Mouse (Mus musculus) small intestine, adult 2 months (tissue): Measurements from ENCODE around the gene Rab34. TPM values are rescaled to one million over a fixed set of nuclear protein-coding genes. Genes with fewer than 3 reads are reported as not detected.

Experiments
- H3K27ac ChIP-seq: fragments of 200-500 bp; 2 replicates; pipeline ENCODE4 v1.5.1; 2012; ENCODE audit warnings: low read depth, low read length, control low read depth, inconsistent platforms; ENCODE audit not compliant: insufficient read depth
- H3K27me3 ChIP-seq: fragments of 200-500 bp; 2 replicates; pipeline ENCODE4 v1.6.1; 2012; ENCODE audit warnings: mild to moderate bottlenecking, moderate library complexity, low read length, inconsistent platforms; ENCODE audit not compliant: control insufficient read depth, insufficient read depth
- H3K36me3 ChIP-seq: fragments of 200-500 bp; 2 replicates; pipeline ENCODE4 v1.6.1; 2012; ENCODE audit warnings: mild to moderate bottlenecking, low read length, control low read depth, inconsistent platforms; ENCODE audit not compliant: control insufficient read depth, insufficient read depth
- H3K4me1 ChIP-seq: fragments of 200-500 bp; 2 replicates; pipeline ENCODE4 v1.6.1; 2012; ENCODE audit warnings: low read length, inconsistent platforms, mixed read lengths; ENCODE audit not compliant: control insufficient read depth, insufficient read depth, insufficient read length
- H3K4me3 ChIP-seq: fragments of 200-500 bp; 2 replicates; pipeline ENCODE4 v1.5.1; 2012; ENCODE audit warnings: low read depth, mild to moderate bottlenecking, control low read depth, inconsistent platforms, low read length, moderate library complexity
- CTCF ChIP-seq: fragments of 200-500 bp; IDR thresholded peaks from 2 replicates; pipeline ENCODE4 v1.5.1; 2012; ENCODE audit warnings: low read depth, mild to moderate bottlenecking, control low read depth, inconsistent platforms, low read length, moderate library complexity, mixed read lengths; ENCODE audit not compliant: insufficient replicate concordance, insufficient read length; ENCODE audit errors: extremely low read depth
- POLR2A ChIP-seq: fragments of 200-500 bp; IDR thresholded peaks from 2 replicates; pipeline ENCODE4 v1.6.1; 2012; ENCODE audit warnings: low read depth, mild to moderate bottlenecking, control low read depth, inconsistent platforms, low read length, moderate library complexity
- WGBS: fragments of 180-500 bp; shearing (Covaris S2); methylation state at CpG from one replicate; pipeline ENCODE4 v1.1.7; 2018; 5-methylcytosine and 5-hydroxymethylcytosine counted together
- polyA plus RNA-seq: library from polyadenylated mRNA; depleted of rRNA; stranded (reverse); fragments of >200 nt; gene quantifications from 2 replicates; pipeline ENCODE4 v1.2.3, GENCODE M21; 2012

Gene Rab34
- polyA plus RNA-seq, 1 experiment = 13.0 TPM

- TF ChIP-seq POLR2A = no peak
- no peak for TF ChIP-seq CTCF
- Histone ChIP-seq H3K36me3 (peaks cover 41% of the 10 kb centered on the region), H3K4me1 (peaks cover 25% of the 10 kb centered on the region), H3K27ac (no peak overlapping the region), H3K27me3 (no peaks in the 10 kb centered on the region), H3K4me3 (no peak overlapping the region)
- 85% methylated on average over 3 of the region's 3 CpGs for WGBS
Observed at GRCm38 (mm10) chr11:78160675-78161074, 27.6 kb upstream of the Rab34 start.

- peaks cover 39% of the 10 kb centered on the region for H3K36me3 ChIP-seq
- peaks cover 28% of the 10 kb centered on the region for H3K4me1 ChIP-seq
- H3K27ac ChIP-seq = no peak overlapping the region
- H3K4me3 ChIP-seq = no peak overlapping the region
- 90% methylated on average over 14 of the region's 14 CpGs for WGBS
- H3K27me3 ChIP-seq = no peaks in the 10 kb centered on the region
- TF ChIP-seq CTCF (no peak), POLR2A (no peak)
Observed at GRCm38 (mm10) chr11:78161169-78161568, 27.1 kb upstream of the Rab34 start.

- 44% methylated on average over 4 of the region's 4 CpGs for WGBS
- Histone ChIP-seq H3K4me3 (no peak overlapping the region), H3K4me1 (peaks cover 30% of the 10 kb centered on the region), H3K36me3 (peaks cover 39% of the 10 kb centered on the region), H3K27me3 (no peaks in the 10 kb centered on the region), H3K27ac (no peak overlapping the region)
- TF ChIP-seq CTCF (no peak), POLR2A (no peak)
Observed at GRCm38 (mm10) chr11:78161968-78162367, 26.3 kb upstream of the Rab34 start.

- Histone ChIP-seq H3K4me3 (no peak overlapping the region), H3K27me3 (no peaks in the 10 kb centered on the region), H3K27ac (no peak overlapping the region), H3K36me3 (peaks cover 37% of the 10 kb centered on the region), H3K4me1 (peaks cover 36% of the 10 kb centered on the region)
- WGBS = 31% methylated on average over 6 of the region's 6 CpGs
- no peak for TF ChIP-seq POLR2A
- TF ChIP-seq CTCF = no peak
Observed at GRCm38 (mm10) chr11:78162504-78162903, 25.7 kb upstream of the Rab34 start.

- Histone ChIP-seq H3K36me3 (peaks cover 32% of the 10 kb centered on the region), H3K4me3 (peak overlapping the region; percentile 71), H3K27ac (no peak overlapping the region), H3K27me3 (no peaks in the 10 kb centered on the region), H3K4me1 (peaks cover 41% of the 10 kb centered on the region)
- TF ChIP-seq POLR2A (no peak), CTCF (no peak)
- WGBS = 84% methylated on average over 2 of the region's 2 CpGs
Observed at GRCm38 (mm10) chr11:78163045-78163444, 25.2 kb upstream of the Rab34 start.

GRCm38 (mm10) chr11:78163681-78164603 is 24.3 kb upstream of the Rab34 start:
- WGBS = 2% methylated on average over 22 of the region's 22 CpGs
- Histone ChIP-seq H3K4me3 (peak overlapping the region; percentile 71), H3K36me3 (peaks cover 25% of the 10 kb centered on the region), H3K4me1 (peaks cover 43% of the 10 kb centered on the region), H3K27me3 (no peaks in the 10 kb centered on the region), H3K27ac (peak overlapping the region; percentile 81)
- no peak for TF ChIP-seq CTCF
- no peak for TF ChIP-seq POLR2A

- peaks cover 22% of the 10 kb centered on the region for H3K36me3 ChIP-seq
- peaks cover 43% of the 10 kb centered on the region for H3K4me1 ChIP-seq
- under 1% methylated on average over 14 of the region's 14 CpGs for WGBS
- TF ChIP-seq CTCF (no peak), POLR2A (no peak)
- H3K27me3 ChIP-seq = no peaks in the 10 kb centered on the region
- H3K4me3 ChIP-seq = peak overlapping the region; percentile 71
- peak overlapping the region; percentile 81 for H3K27ac ChIP-seq
Observed at GRCm38 (mm10) chr11:78164604-78164923, 23.7 kb upstream of the Rab34 start.
